Mouse (Mus musculus): ENCODE data around the gene Snapc4.

Snapc4 gene

DNA sequence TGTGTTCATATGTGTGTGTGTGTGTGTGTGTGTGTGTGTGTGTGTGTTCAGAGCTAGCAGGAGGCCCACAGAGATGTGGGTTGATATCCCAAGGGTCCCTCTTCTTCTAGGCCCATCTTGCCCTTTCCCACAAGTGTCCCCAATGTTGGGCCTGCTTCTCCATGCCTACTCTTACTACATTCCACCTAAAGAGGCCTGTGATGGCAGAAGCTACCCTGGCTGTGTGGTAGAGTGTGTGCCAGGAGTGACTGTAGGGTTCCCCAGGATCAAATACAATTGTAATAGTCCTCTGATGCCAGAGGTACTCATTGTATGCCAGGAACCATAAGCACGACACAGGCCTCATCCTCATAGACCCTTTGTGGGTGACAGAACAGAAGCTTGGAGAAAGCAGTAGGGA lies 67.1 kb downstream of the Snapc4 start:
- no peak for DNase-seq (ENCODE audit: low spot score)

DNA sequence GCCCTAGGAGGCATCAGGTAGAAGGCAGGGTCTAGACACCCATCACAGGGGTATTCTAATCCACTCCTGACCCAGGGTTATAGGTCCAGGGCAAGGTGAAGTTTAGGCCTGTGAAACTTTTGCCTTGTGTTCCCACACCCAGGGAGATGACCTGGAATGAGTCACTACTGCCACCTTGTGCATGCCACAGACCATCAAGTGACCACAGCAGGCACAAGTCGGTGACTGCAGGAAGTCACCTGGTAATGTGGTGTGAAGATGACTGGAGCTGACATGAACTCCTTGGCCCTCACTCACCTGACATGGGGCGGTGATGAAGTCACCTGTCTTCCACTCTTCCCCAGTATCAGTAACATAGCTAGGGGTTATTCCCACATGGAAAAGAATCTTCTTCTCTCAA lies 67.6 kb downstream of the Snapc4 start:
- no peak for DNase-seq (ENCODE audit: low spot score)
